Mouse (Mus musculus): ENCODE measurements around the gene Pwwp2b.

Gene Pwwp2b

DNA sequence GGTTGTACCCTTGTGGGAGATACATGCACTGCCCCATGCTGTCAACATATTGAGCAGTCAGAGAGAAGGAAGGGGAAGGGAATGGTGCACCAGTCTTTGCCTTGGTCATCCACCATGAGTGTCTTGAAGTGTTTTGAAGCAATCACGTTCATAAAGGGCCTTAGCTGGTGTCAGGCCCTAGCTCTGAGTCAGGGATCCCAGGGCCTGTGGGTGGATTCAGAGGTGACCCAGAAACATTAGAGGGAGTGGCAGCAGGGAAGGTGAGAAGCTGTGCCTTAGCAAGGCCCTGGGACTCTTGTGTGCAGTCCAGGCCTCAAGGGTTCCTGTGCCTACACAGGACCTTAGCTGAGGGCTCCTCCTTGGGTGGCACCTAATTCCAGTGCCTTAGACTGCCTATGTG, 24.2 kb upstream of the Pwwp2b start:
- DNase-seq (ENCODE audit: extremely low spot score, low spot score): no peak

- no peak for DNase-seq (ENCODE audit: extremely low spot score, low spot score)
Measured at GRCm38 (mm10) chr7:139224725-139225124, 23.6 kb upstream of the Pwwp2b start.

DNA sequence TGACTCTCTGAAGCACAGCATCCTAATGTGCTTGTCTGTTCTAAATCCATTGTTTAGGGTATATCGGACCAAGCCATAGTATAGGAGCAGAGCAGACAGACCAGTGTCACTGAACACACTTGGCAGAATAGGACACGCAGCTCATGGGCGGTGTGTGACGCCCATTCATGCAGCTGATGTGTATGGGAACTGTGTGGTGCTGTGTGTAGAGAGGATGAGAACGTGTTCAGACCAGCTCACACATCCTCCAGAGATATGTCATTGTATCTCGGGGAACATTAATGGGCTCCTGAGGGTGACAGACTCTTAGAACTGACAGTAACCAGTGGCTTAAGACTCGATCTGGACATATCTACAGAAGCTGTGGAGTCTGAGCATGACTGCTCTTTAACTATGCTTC, 21.9 kb upstream of the Pwwp2b start:
- no peak for DNase-seq (ENCODE audit: extremely low spot score, low spot score)

GRCm38 (mm10) chr7:139228447-139229171, 19.7 kb upstream of the Pwwp2b start:
- no peak for DNase-seq (ENCODE audit: extremely low spot score, low spot score)

GRCm38 (mm10) chr7:139229837-139230236, 18.4 kb upstream of the Pwwp2b start:
- no peak for DNase-seq (ENCODE audit: extremely low spot score, low spot score)

GRCm38 (mm10) chr7:139230241-139230640, 18.0 kb upstream of the Pwwp2b start:
- DNase-seq (ENCODE audit: extremely low spot score, low spot score): no peak

- DNase-seq (ENCODE audit: extremely low spot score, low spot score): peak; percentile 82
Measured at GRCm38 (mm10) chr7:139233714-139234113, 14.6 kb upstream of the Pwwp2b start.

GRCm38 (mm10) chr7:139234426-139235188, 13.7 kb upstream of the Pwwp2b start:
- DNase-seq (ENCODE audit: extremely low spot score, low spot score): peak; percentile 68

GRCm38 (mm10) chr7:139235651-139236358, 12.5 kb upstream of the Pwwp2b start:
- DNase-seq (ENCODE audit: extremely low spot score, low spot score): no peak

DNA sequence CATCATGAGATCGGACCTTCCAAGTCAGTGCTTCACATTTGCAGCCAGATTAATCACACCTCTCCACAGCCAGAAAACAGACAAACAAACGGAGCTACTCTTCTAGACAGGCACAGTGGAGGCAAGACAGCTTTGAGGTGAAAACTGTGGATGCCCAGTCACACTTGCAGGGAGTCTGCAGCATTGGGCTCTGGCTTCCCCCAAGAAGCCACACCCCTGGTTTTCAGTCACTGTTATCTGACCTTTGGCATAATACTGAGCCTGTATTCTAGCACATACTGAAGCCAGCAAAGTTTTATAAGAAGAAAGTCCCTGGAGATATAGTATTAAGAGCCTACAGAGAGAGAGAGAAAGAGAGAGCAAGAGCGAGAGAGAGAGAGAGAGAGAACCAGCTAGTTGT, 8.8 kb upstream of the Pwwp2b start:
- DNase-seq (ENCODE audit: extremely low spot score, low spot score): no peak

DNA sequence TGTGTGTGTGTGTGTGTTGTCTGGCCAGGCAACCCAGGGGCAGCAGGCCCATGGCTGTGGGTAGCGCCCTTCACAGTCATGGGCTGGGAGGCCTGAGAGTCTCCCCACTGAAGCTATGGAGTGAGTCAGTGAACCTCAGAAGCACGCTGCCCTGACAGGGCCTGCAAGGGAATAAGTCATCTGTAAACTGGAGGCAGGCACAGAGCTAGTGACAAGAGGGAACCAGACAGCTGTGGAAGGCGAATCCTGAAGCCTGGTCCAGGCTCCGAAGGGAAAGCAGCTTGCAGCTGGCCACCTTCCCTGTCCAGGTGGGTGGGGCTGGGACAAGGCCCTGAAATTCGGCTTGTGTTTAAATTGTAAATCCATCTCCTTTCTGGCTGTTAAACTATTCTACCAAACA, 2.2 kb upstream of the Pwwp2b start:
- DNase-seq (ENCODE audit: extremely low spot score, low spot score): no peak

GRCm38 (mm10) chr7:139246931-139247880, 1.1 kb upstream of the Pwwp2b start:
- peak; percentile 58 for DNase-seq (ENCODE audit: extremely low spot score, low spot score)

GRCm38 (mm10) chr7:139248615-139249405, 528 bp downstream of the Pwwp2b start:
- DNase-seq (ENCODE audit: extremely low spot score, low spot score): no peak

- no peak for DNase-seq (ENCODE audit: extremely low spot score, low spot score)
Measured at GRCm38 (mm10) chr7:139249406-139250210, 1.3 kb downstream of the Pwwp2b start.

GRCm38 (mm10) chr7:139251881-139252301, 3.6 kb downstream of the Pwwp2b start:
- DNase-seq (ENCODE audit: extremely low spot score, low spot score): no peak

DNA sequence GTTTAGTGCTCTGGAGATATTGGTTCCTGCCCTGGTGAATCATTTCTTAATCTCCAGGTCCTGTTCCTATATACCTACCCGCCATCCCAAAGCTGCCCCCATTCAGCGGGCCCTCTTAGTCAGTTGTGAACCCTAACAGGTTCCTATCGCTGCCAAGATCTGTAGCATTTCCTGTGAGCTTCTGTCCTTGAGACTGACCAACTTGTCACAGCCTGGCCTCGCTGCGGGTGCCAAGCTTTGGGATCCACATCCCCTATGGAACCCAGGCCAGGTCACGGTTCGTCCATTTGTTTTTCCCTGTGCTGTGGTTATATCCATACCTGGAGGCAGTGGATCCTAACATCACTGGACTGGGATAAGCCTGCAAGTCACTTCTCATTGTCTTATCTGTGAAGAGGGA, 4.3 kb downstream of the Pwwp2b start:
- no peak for DNase-seq (ENCODE audit: extremely low spot score, low spot score)

- DNase-seq (ENCODE audit: extremely low spot score, low spot score): no peak
Measured at GRCm38 (mm10) chr7:139252986-139253385, 4.7 kb downstream of the Pwwp2b start.

GRCm38 (mm10) chr7:139253462-139253861, 5.2 kb downstream of the Pwwp2b start:
- DNase-seq (ENCODE audit: extremely low spot score, low spot score): no peak

DNA sequence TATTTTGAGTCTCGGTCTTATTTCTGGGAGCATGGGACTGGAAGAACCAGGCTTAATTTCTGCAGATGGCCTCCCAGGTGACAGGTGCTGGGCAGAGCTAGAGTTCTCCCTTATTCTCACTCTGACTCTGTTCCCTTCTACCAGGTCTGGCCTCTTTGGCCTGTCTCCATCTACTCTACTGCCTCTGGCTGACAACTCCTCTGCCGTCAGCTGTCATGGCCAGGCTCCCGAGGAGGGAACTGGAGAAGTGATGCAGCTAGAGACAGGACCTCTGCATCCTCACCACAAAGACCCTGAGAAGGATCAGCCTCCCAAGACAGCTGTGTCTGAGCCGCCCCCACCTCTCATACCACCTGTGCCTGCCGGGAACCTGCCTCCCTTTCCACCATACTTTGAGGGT, 6.3 kb downstream of the Pwwp2b start:
- no peak for DNase-seq (ENCODE audit: extremely low spot score, low spot score)
